Mouse (Mus musculus): ENCODE data around the gene Nt5c3.
"Not testable (repeated sequence)": the region's sequence is repeated elsewhere in the genome, so short reads cannot be mapped to it uniquely, and the experiment has no call there.

Gene Nt5c3

GRCm38 (mm10) chr6:56904330-56904729 lies 19.4 kb downstream of the Nt5c3 start:
- DNase-seq = no peak

GRCm38 (mm10) chr6:56903831-56904230 lies 19.9 kb downstream of the Nt5c3 start:
- DNase-seq = no peak

GRCm38 (mm10) chr6:56902606-56903520 lies 20.9 kb downstream of the Nt5c3 start:
- no peak for DNase-seq

GRCm38 (mm10) chr6:56901824-56902386 lies 21.8 kb downstream of the Nt5c3 start:
- peak; percentile 50 to 58 for DNase-seq

GRCm38 (mm10) chr6:56901336-56901735 lies 22.4 kb downstream of the Nt5c3 start:
- DNase-seq = no peak

GRCm38 (mm10) chr6:56899601-56900000 lies 24.1 kb downstream of the Nt5c3 start:
- DNase-seq = no peak

GRCm38 (mm10) chr6:56890762-56891161 lies 33.0 kb downstream of the Nt5c3 start:
- no peak for DNase-seq

GRCm38 (mm10) chr6:56888561-56888960 lies 35.2 kb downstream of the Nt5c3 start:
- DNase-seq = no peak

GRCm38 (mm10) chr6:56879352-56879955 lies 44.3 kb downstream of the Nt5c3 start:
- no peak for DNase-seq

- DNase-seq = no peak
Measured at GRCm38 (mm10) chr6:56877985-56878384, 45.7 kb downstream of the Nt5c3 start.

- DNase-seq = no peak
Measured at GRCm38 (mm10) chr6:56876870-56877269, 46.9 kb downstream of the Nt5c3 start.

- no peak for DNase-seq
Measured at GRCm38 (mm10) chr6:56870027-56870426, 53.7 kb downstream of the Nt5c3 start.

- DNase-seq = no peak
Measured at GRCm38 (mm10) chr6:56868565-56868964, 55.2 kb downstream of the Nt5c3 start.

GRCm38 (mm10) chr6:56866899-56867298 lies 56.8 kb downstream of the Nt5c3 start:
- DNase-seq = not testable (repeated sequence)

- DNase-seq = no peak
Measured at GRCm38 (mm10) chr6:56860205-56860848, 63.4 kb downstream of the Nt5c3 start.

GRCm38 (mm10) chr6:56856748-56857147 lies 67.0 kb downstream of the Nt5c3 start:
- DNase-seq = no peak

- no peak for DNase-seq
Measured at GRCm38 (mm10) chr6:56854803-56855202, 68.9 kb downstream of the Nt5c3 start.

- no peak for DNase-seq
Measured at GRCm38 (mm10) chr6:56850315-56850714, 73.4 kb downstream of the Nt5c3 start.

- no peak for DNase-seq
Measured at GRCm38 (mm10) chr6:56848974-56849373, 74.8 kb downstream of the Nt5c3 start.

GRCm38 (mm10) chr6:56844365-56844764 lies 79.4 kb downstream of the Nt5c3 start:
- DNase-seq = no peak

GRCm38 (mm10) chr6:56843229-56843628 lies 80.5 kb downstream of the Nt5c3 start:
- DNase-seq = no peak

- no peak for DNase-seq
Measured at GRCm38 (mm10) chr6:56837621-56838020, 86.1 kb downstream of the Nt5c3 start.

- no peak for DNase-seq
Measured at GRCm38 (mm10) chr6:56837166-56837565, 86.6 kb downstream of the Nt5c3 start.
